Mouse (Mus musculus): Measurements from ENCODE around the gene Olfr299. TPM values are rescaled to one million over a fixed set of nuclear protein-coding genes. Genes with fewer than 3 reads are reported as not detected.

Gene Olfr299
- total RNA-seq (2021) = not detected

DNA sequence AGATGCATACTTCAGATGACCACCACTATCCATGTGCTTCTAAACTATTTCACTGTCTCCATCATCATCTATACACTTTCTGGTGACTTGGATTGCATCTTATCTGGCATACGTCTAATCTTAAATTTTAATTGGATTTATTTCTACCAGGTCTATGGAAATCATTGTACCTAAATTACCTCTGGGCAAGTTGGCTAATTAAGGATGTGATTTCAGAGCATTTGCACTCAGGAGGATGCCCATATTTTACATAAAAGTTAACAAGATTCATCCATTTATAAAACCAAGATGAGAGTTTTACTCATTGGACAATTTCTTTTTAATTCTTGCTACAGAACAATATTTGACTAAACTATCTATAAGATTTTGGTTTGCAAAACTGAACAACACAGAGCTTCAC, at the start of gene Olfr299:
Olfr299 (plus strand) TSS at position 301 of the 400 bp plus-strand sequence.
- intact Hi-C loops (cut with DNase I) = no loop called here
- DNase-seq = no peak

DNA sequence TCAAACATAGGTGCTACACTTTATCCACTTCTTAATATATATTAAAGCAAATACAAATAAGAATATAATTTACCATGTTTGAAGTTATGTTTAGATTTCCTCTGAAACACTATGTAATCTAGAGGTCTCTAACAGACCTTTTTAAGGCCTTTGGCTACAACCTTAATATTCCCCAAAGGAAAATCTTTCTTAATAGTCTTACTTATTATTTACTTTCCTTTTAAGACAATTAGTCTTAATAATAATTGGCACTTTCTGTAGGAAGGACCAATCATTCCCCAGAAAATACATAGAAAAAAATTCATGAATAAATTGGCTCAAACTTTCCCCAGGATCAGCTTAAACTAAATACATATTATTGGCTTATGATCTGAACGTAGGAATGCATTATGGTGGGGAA, 32.7 kb downstream of the Olfr299 start, which contains the start of gene Olfr298:
Olfr298 (minus strand) TSS at position 101 of the 400 bp plus-strand sequence.
- DNase-seq = no peak
- intact Hi-C loops (cut with DNase I) = no loop called here

Other genes with a start within 250 kb of the Olfr299 start
- not detected for gene Vmn2r76, start 213.6 kb upstream of the Olfr299 start, total RNA-seq (2021)
- not detected for gene Olfr310, start 182.7 kb upstream of the Olfr299 start, total RNA-seq (2021)
- gene Olfr309, start 146.2 kb upstream of the Olfr299 start, total RNA-seq (2021) = not detected
- gene Olfr308, start 134.3 kb upstream of the Olfr299 start, total RNA-seq (2021) = not detected
- gene Olfr307, start 122.3 kb upstream of the Olfr299 start, total RNA-seq (2021) = not detected
- gene Olfr305, start 93.0 kb upstream of the Olfr299 start, total RNA-seq (2021) = not detected
- not detected for gene Olfr304, start 73.3 kb upstream of the Olfr299 start, total RNA-seq (2021)
- gene Olfr303, start 62.1 kb upstream of the Olfr299 start, total RNA-seq (2021) = not detected
- gene Olfr301, start 56.1 kb upstream of the Olfr299 start, total RNA-seq (2021) = not detected
- gene Olfr298, start 32.6 kb downstream of the Olfr299 start, total RNA-seq (2021) = not detected
- gene Olfr297, start 60.0 kb downstream of the Olfr299 start, total RNA-seq (2021) = not detected
- not detected for gene Olfr295, start 123.9 kb downstream of the Olfr299 start, total RNA-seq (2021)
- not detected for gene Olfr294, start 156.7 kb downstream of the Olfr299 start, total RNA-seq (2021)
- not detected for gene Olfr293, start 189.1 kb downstream of the Olfr299 start, total RNA-seq (2021)
- not detected for gene Olfr292, start 228.4 kb downstream of the Olfr299 start, total RNA-seq (2021)

All from heart, postnatal 10 days (tissue).